Mouse (Mus musculus) G1E (cell line): ENCODE results near the gene Dscaml1. TPM values are rescaled to one million over a fixed set of nuclear protein-coding genes. Genes with fewer than 3 reads are reported as not detected.
A peak's percentile ranks its signal among the peaks of the same experiment; 100 is the strongest.

Experiments used
- ATAC-seq: 2 replicates; pipeline ENCODE4 v1.8.0; 2016; ENCODE audit warnings: mild to moderate bottlenecking; ENCODE audit not compliant: insufficient number of reproducible peaks, poor library complexity, low FRiP score, severe bottlenecking; ENCODE audit errors: extremely low read depth
- DNase-seq: peaks from one replicate; pipeline ENCODE4 v3.0.0; 2012; ENCODE audit warnings: low spot score
- H3K27me3 ChIP-seq: 2 replicates; pipeline ENCODE4 v1.6.1; 2012; ENCODE audit warnings: mild to moderate bottlenecking, low read length, inconsistent platforms; ENCODE audit not compliant: insufficient read depth
- H3K36me3 ChIP-seq: replicated peaks from 2 replicates; pipeline ENCODE3; 2012; ENCODE audit warnings: mild to moderate bottlenecking, inconsistent platforms
- H3K4me1 ChIP-seq: 2 replicates; pipeline ENCODE4 v1.6.1; 2012; ENCODE audit warnings: low read depth, low read length, inconsistent platforms, mixed read lengths; ENCODE audit not compliant: insufficient read depth
- H3K4me3 ChIP-seq: 2 replicates; pipeline ENCODE4 v1.5.1; 2012; ENCODE audit warnings: low read depth, mild to moderate bottlenecking, inconsistent platforms, low read length, moderate library complexity, mixed read lengths
- H3K9me3 ChIP-seq: replicated peaks from 2 replicates; pipeline ENCODE4 v1.6.1; 2012; ENCODE audit warnings: inconsistent platforms
- CTCF ChIP-seq: IDR thresholded peaks from 2 replicates; pipeline ENCODE4 v1.5.1; 2012; ENCODE audit warnings: low read depth, low read length, inconsistent platforms, mixed read lengths
- GATA1 ChIP-seq: IDR thresholded peaks from 2 replicates; pipeline ENCODE4 v1.6.1; 2012; ENCODE audit warnings: borderline replicate concordance, low read length, inconsistent platforms, mixed read lengths
- GATA2 ChIP-seq: IDR thresholded peaks from 2 replicates; pipeline ENCODE4 v1.6.1; 2012; ENCODE audit warnings: low read depth, low read length, inconsistent platforms, borderline replicate concordance
- POLR2AphosphoS5 ChIP-seq: IDR thresholded peaks from 2 replicates; pipeline ENCODE4 v1.6.1; 2012; ENCODE audit warnings: low read depth, low read length, inconsistent platforms; ENCODE audit not compliant: insufficient replicate concordance
- TAL1 ChIP-seq: conservative IDR thresholded peaks from 2 replicates; pipeline ENCODE4 v1.6.1; 2012; ENCODE audit warnings: low read depth, low read length, inconsistent platforms, mixed read lengths
- polyA plus RNA-seq: library from polyadenylated mRNA; stranded (reverse); fragments of >175 nt; gene quantifications from 2 replicates; pipeline ENCODE4 v1.2.3, GENCODE M21; 2012
- total RNA-seq, 2 experiments: library from RNA; stranded (forward) in 1 of 2; stranded (reverse) in 1 of 2; fragments of 200-1000 nt in 1 of 2; fragments of >200 nt in 1 of 2; fragmentation: Nextera tagmentation in 1 of 2; gene quantifications; 2 replicates each; pipeline ENCODE4 v1.2.3; 2014 to 2017

Dscaml1 gene
- total and polyA plus RNA-seq, 3 experiments = 0.22 TPM; not detected in 2

GRCm38 (mm10) chr9:45386698-45387097 lies 39.7 kb upstream of the Dscaml1 start:
- ATAC-seq (no peak), DNase-seq (no peak)
- Histone ChIP-seq H3K27me3 (no peaks in the 10 kb centered on the region), H3K9me3 (no peaks in the 10 kb centered on the region), H3K36me3 (no peaks in the 10 kb centered on the region), H3K4me1 (no peaks in the 10 kb centered on the region), H3K4me3 (no peak overlapping the region)
- TF ChIP-seq CTCF = no peak

- DNase-seq (peak; percentile 38), ATAC-seq (no peak)
- H3K4me3 ChIP-seq = no peak overlapping the region
- no peaks in the 10 kb centered on the region for H3K4me1 ChIP-seq
- TF ChIP-seq POLR2AphosphoS5 (no peak), CTCF (peak; percentile 82), TAL1 (no peak)
- H3K36me3 ChIP-seq = no peaks in the 10 kb centered on the region
- H3K9me3 ChIP-seq = no peaks in the 10 kb centered on the region
- H3K27me3 ChIP-seq = no peaks in the 10 kb centered on the region
Measured at GRCm38 (mm10) chr9:45388385-45388994, 37.9 kb upstream of the Dscaml1 start.

- no peak overlapping the region for H3K4me3 ChIP-seq
Measured at GRCm38 (mm10) chr9:45389596-45389995, 36.8 kb upstream of the Dscaml1 start.

GRCm38 (mm10) chr9:45391299-45391698 lies 35.1 kb upstream of the Dscaml1 start:
- ATAC-seq (no peak), DNase-seq (no peak)
- no peaks in the 10 kb centered on the region for H3K4me1 ChIP-seq
- H3K36me3 ChIP-seq = no peaks in the 10 kb centered on the region
- no peaks in the 10 kb centered on the region for H3K27me3 ChIP-seq
- H3K4me3 ChIP-seq = no peak overlapping the region
- TF ChIP-seq POLR2AphosphoS5 = no peak
- no peak for TF ChIP-seq TAL1
- TF ChIP-seq CTCF = no peak
- TF ChIP-seq GATA1 = no peak
- TF ChIP-seq GATA2 = no peak
- no peaks in the 10 kb centered on the region for H3K9me3 ChIP-seq

More at GRCm38 (mm10) chr9:45389596-45389995, 36.8 kb upstream of the Dscaml1 start:
- H3K27me3 ChIP-seq = no peaks in the 10 kb centered on the region
- no peaks in the 10 kb centered on the region for H3K9me3 ChIP-seq
- TF ChIP-seq GATA2 = no peak
- TF ChIP-seq CTCF = no peak
- no peak for TF ChIP-seq TAL1
- TF ChIP-seq GATA1 = no peak
- TF ChIP-seq POLR2AphosphoS5 = no peak
- no peaks in the 10 kb centered on the region for H3K4me1 ChIP-seq
- ATAC-seq (no peak), DNase-seq (no peak)
- no peaks in the 10 kb centered on the region for H3K36me3 ChIP-seq

- Histone ChIP-seq H3K9me3 (no peaks in the 10 kb centered on the region), H3K36me3 (no peaks in the 10 kb centered on the region), H3K27me3 (no peaks in the 10 kb centered on the region), H3K4me1 (no peaks in the 10 kb centered on the region), H3K4me3 (no peak overlapping the region)
- TF ChIP-seq GATA1 (no peak), TAL1 (no peak), POLR2AphosphoS5 (no peak), GATA2 (no peak), CTCF (no peak)
- DNase-seq (no peak), ATAC-seq (no peak)
Measured at GRCm38 (mm10) chr9:45395218-45395617, 31.2 kb upstream of the Dscaml1 start.

- no peak overlapping the region for H3K4me3 ChIP-seq
- DNase-seq (no peak), ATAC-seq (no peak)
- H3K36me3 ChIP-seq = no peaks in the 10 kb centered on the region
- no peaks in the 10 kb centered on the region for H3K9me3 ChIP-seq
- peaks cover 1% of the 10 kb centered on the region; the same call in 1 of the 2 replicates for H3K27me3 ChIP-seq
- H3K4me1 ChIP-seq = no peaks in the 10 kb centered on the region
- TF ChIP-seq POLR2AphosphoS5 = no peak
- no peak for TF ChIP-seq GATA2
- no peak for TF ChIP-seq CTCF
- no peak for TF ChIP-seq GATA1
- no peak for TF ChIP-seq TAL1
Measured at GRCm38 (mm10) chr9:45395796-45396195, 30.6 kb upstream of the Dscaml1 start.

GRCm38 (mm10) chr9:45398336-45398735 lies 28.1 kb upstream of the Dscaml1 start:
- no peak overlapping the region for H3K4me3 ChIP-seq
- no peak for DNase-seq
- H3K9me3 ChIP-seq = no peaks in the 10 kb centered on the region
- ATAC-seq = no peak
- no peaks in the 10 kb centered on the region for H3K36me3 ChIP-seq
- H3K27me3 ChIP-seq = peaks cover 7% of the 10 kb centered on the region
- no peaks in the 10 kb centered on the region for H3K4me1 ChIP-seq
- TF ChIP-seq GATA2 (no peak), POLR2AphosphoS5 (no peak), GATA1 (no peak), CTCF (no peak), TAL1 (no peak)
